Mouse (Mus musculus) intestine, embryonic 14.5 days (tissue): Measurements from ENCODE around the gene Herc1. TPM values are rescaled to one million over a fixed set of nuclear protein-coding genes. Genes with fewer than 3 reads are reported as not detected.

ENCODE experiments used
- polyA plus RNA-seq: library from polyadenylated mRNA; unstranded; fragments of >200 nt; fragmentation: Nextera tagmentation; extraction: Ambion mirVana; gene quantifications from 2 replicates; pipeline ENCODE4 v1.2.1, GENCODE M21; 2014

The Herc1 gene
- polyA plus RNA-seq, 1 experiment from 2014 or later: 25.1 TPM

Other genes with a start within 250 kb of the Herc1 start
- 136 and 148 TPM in 2 replicates for gene Snx1, start 223.9 kb upstream of the Herc1 start, polyA plus RNA-seq
- 188 and 189 TPM in 2 replicates for gene Ciao2a, start 223.8 kb upstream of the Herc1 start, polyA plus RNA-seq
- gene Dapk2, start 192.2 kb upstream of the Herc1 start, polyA plus RNA-seq: 4.4 and 4.8 TPM in 2 replicates
- gene Fbxl22, start 164.1 kb downstream of the Herc1 start, polyA plus RNA-seq: 14.2 and 14.7 TPM in 2 replicates
- 83.6 and 97.6 TPM in 2 replicates for gene Usp3, start 242.7 kb downstream of the Herc1 start, polyA plus RNA-seq